Mouse (Mus musculus) heart, embryonic 16.5 days (tissue): ENCODE data around the gene Mad2l2. TPM values are rescaled to one million over a fixed set of nuclear protein-coding genes. Genes with fewer than 3 reads are reported as not detected.

Experiments used
- ATAC-seq: fragments of 200-750 bp; cut with Nextera tagmentation; replicated peaks from 2 replicates; pipeline ENCODE4 v1.8.0; 2017; ENCODE audit warnings: moderate number of reproducible peaks; ENCODE audit not compliant: insufficient read depth, low FRiP score; ENCODE audit errors: extremely low read depth
- H3K27ac ChIP-seq: fragments of 300-500 bp; sonication (generic); 2 replicates; pipeline ENCODE4 v1.5.1; 2014; ENCODE audit warnings: mild to moderate bottlenecking, low read length, control low read depth, moderate library complexity
- H3K27me3 ChIP-seq: fragments of 300-500 bp; sonication (generic); 2 replicates; pipeline ENCODE4 v1.6.1; 2014; ENCODE audit warnings: low read length, mixed read lengths; ENCODE audit not compliant: control insufficient read depth, insufficient read depth
- H3K36me3 ChIP-seq: fragments of 300-500 bp; sonication (generic); 2 replicates; pipeline ENCODE4 v1.6.1; 2014; ENCODE audit not compliant: control insufficient read depth, insufficient read depth
- H3K4me1 ChIP-seq: fragments of 300-500 bp; sonication (generic); 2 replicates; pipeline ENCODE4 v1.6.1; 2014; ENCODE audit warnings: low read length, mixed read lengths; ENCODE audit not compliant: control insufficient read depth, insufficient read depth
- H3K4me2 ChIP-seq: fragments of 300-500 bp; sonication (generic); 2 replicates; pipeline ENCODE4 v1.6.1; 2014; ENCODE audit warnings: low read depth, mild to moderate bottlenecking, control low read depth, low read length
- H3K4me3 ChIP-seq: fragments of 300-500 bp; sonication (generic); 2 replicates; pipeline ENCODE4 v1.5.1; 2014; ENCODE audit warnings: mild to moderate bottlenecking, control low read depth, low read length
- H3K9ac ChIP-seq: fragments of 300-500 bp; sonication (generic); 2 replicates; pipeline ENCODE4 v1.6.1; 2014; ENCODE audit warnings: low read length, control low read depth
- H3K9me3 ChIP-seq: fragments of 300-500 bp; sonication (generic); replicated peaks from 2 replicates; pipeline ENCODE4 v1.6.1; 2016; ENCODE audit warnings: low read length; ENCODE audit not compliant: control insufficient read depth
- WGBS: fragments of 180-500 bp; shearing (Covaris S2); extraction: QIAGEN DNeasy Blood & Tissue Kit; methylation state at CpG from one replicate; pipeline ENCODE4 v1.1.7; 2014; 5-methylcytosine and 5-hydroxymethylcytosine counted together
- polyA plus RNA-seq: library from polyadenylated mRNA; unstranded; fragments of >200 nt; fragmentation: Nextera tagmentation; extraction: Ambion mirVana; gene quantifications from 2 replicates; pipeline ENCODE4 v1.2.1, GENCODE M21; 2015

Gene Mad2l2
- polyA plus RNA-seq, 1 experiment from 2014 or later: 36.0 TPM

DNA sequence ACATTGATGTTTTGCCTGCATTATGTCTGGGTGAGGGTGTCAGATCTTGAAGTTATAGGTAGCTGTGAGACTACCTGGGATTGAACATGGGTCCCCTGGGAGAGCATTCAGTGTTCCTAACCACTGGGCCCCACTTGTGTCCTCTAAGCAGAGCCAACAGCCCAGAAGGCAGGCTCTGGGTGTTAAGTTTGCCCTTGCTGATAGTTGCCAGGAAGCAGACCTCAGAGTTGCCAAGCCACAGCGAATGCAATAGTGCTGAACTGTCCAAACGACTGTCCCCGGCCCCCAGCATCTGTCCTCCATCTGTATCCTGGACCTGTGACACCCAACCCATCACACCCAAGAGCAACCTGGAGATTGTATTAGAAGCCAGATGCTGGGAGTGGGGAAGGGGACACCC, 31.5 kb upstream of the Mad2l2 start:
- H3K4me1 ChIP-seq: peaks cover 4% of the 10 kb centered on the region; the same call in 1 of the 2 replicates
- no peak overlapping the region for H3K4me2 ChIP-seq
- no peak overlapping the region for H3K9ac ChIP-seq
- H3K27ac ChIP-seq: no peak overlapping the region
- H3K27me3 ChIP-seq: 0 out of 2 replicates have a peak, but pooled peaks cover 3% of the 10 kb centered on the region
- ATAC-seq: no peak
- WGBS: 56% methylated on average over 3 of the region's 3 CpGs
- H3K4me3 ChIP-seq: no peak overlapping the region
- H3K9me3 ChIP-seq: no peaks in the 10 kb centered on the region
- no peaks in the 10 kb centered on the region for H3K36me3 ChIP-seq

GRCm38 (mm10) chr4:148101801-148102527, 28.2 kb upstream of the Mad2l2 start:
- Histone ChIP-seq H3K9ac (peak overlapping the region; percentile 62), H3K9me3 (no peaks in the 10 kb centered on the region), H3K36me3 (no peaks in the 10 kb centered on the region), H3K4me1 (peaks cover 4% of the 10 kb centered on the region; the same call in 1 of the 2 replicates), H3K27me3 (peaks cover 4% of the 10 kb centered on the region; the same call in 1 of the 2 replicates), H3K4me2 (peak overlapping the region; percentile 72), H3K4me3 (peak overlapping the region; percentile 38), H3K27ac (no peak overlapping the region)
- ATAC-seq: peak; percentile 73
- 17% methylated on average over 29 of the region's 29 CpGs for WGBS

GRCm38 (mm10) chr4:148104146-148104545, 26.0 kb upstream of the Mad2l2 start:
- Histone ChIP-seq H3K4me1 (peaks cover 4% of the 10 kb centered on the region), H3K9ac (no peak overlapping the region), H3K27me3 (peaks cover 7% of the 10 kb centered on the region), H3K36me3 (no peaks in the 10 kb centered on the region), H3K4me2 (no peak overlapping the region), H3K4me3 (no peak overlapping the region), H3K27ac (no peak overlapping the region), H3K9me3 (no peaks in the 10 kb centered on the region)
- 74% methylated on average over 3 of the region's 3 CpGs for WGBS
- ATAC-seq: no peak

GRCm38 (mm10) chr4:148107621-148108291, 22.4 kb upstream of the Mad2l2 start:
- no peak for ATAC-seq
- H3K4me2 ChIP-seq: no peak overlapping the region

DNA sequence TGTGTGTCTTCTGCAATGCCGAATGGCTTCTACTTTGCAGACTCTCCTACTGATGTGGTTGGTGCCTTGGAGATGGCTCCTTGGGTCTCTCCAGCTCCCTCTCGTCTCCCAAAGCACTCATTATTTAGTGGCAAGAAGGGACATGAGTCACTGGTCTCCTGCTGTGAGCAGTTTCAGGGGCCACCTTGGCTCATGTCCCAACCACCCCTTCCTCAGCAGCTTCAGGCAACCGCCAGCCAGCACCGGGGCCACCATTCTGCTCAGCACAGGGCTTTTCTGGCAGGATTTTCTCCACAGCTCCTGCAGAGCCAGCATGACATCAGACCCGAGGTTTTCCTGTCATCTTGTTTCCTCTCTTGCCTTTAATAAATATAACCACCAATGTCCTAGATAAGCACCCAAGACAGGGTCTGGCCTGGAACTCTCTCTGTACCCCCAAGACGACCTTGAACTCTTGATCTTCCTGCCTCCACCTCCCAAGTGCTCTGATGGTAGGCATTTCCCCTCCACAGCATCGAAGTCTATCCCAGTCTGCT, 21.6 kb upstream of the Mad2l2 start:
- H3K4me2 ChIP-seq: no peak overlapping the region
- H3K4me3 ChIP-seq: no peak overlapping the region
- no peak overlapping the region for H3K9ac ChIP-seq
- no peak overlapping the region for H3K27ac ChIP-seq
- peaks cover 3% of the 10 kb centered on the region for H3K27me3 ChIP-seq
- 39% methylated on average over 7 of the region's 7 CpGs for WGBS
- no peaks in the 10 kb centered on the region; the same call in 1 of the 2 replicates for H3K4me1 ChIP-seq
- no peaks in the 10 kb centered on the region for H3K36me3 ChIP-seq
- H3K9me3 ChIP-seq: no peaks in the 10 kb centered on the region
- ATAC-seq: no peak

More at GRCm38 (mm10) chr4:148107621-148108291, 22.4 kb upstream of the Mad2l2 start:
- H3K27ac ChIP-seq: no peak overlapping the region
- no peak overlapping the region for H3K9ac ChIP-seq
- H3K27me3 ChIP-seq: peaks cover 3% of the 10 kb centered on the region
- H3K36me3 ChIP-seq: no peaks in the 10 kb centered on the region
- WGBS: 43% methylated on average over 22 of the region's 22 CpGs
- no peak overlapping the region for H3K4me3 ChIP-seq
- H3K9me3 ChIP-seq: no peaks in the 10 kb centered on the region
- H3K4me1 ChIP-seq: no peaks in the 10 kb centered on the region; the same call in 1 of the 2 replicates

GRCm38 (mm10) chr4:148109215-148109614, 21.0 kb upstream of the Mad2l2 start:
- H3K9me3 ChIP-seq: no peaks in the 10 kb centered on the region
- H3K4me1 ChIP-seq: no peaks in the 10 kb centered on the region; the same call in 1 of the 2 replicates
- no peak overlapping the region for H3K4me2 ChIP-seq
- WGBS: 50% methylated on average over 5 of the region's 5 CpGs
- no peak for ATAC-seq
- peaks cover 3% of the 10 kb centered on the region for H3K27me3 ChIP-seq
- H3K9ac ChIP-seq: no peak overlapping the region
- H3K4me3 ChIP-seq: no peak overlapping the region
- no peaks in the 10 kb centered on the region for H3K36me3 ChIP-seq
- no peak overlapping the region for H3K27ac ChIP-seq

- H3K36me3 ChIP-seq: no peaks in the 10 kb centered on the region
- ATAC-seq: no peak
Measured at GRCm38 (mm10) chr4:148112519-148112918, 17.7 kb upstream of the Mad2l2 start.

DNA sequence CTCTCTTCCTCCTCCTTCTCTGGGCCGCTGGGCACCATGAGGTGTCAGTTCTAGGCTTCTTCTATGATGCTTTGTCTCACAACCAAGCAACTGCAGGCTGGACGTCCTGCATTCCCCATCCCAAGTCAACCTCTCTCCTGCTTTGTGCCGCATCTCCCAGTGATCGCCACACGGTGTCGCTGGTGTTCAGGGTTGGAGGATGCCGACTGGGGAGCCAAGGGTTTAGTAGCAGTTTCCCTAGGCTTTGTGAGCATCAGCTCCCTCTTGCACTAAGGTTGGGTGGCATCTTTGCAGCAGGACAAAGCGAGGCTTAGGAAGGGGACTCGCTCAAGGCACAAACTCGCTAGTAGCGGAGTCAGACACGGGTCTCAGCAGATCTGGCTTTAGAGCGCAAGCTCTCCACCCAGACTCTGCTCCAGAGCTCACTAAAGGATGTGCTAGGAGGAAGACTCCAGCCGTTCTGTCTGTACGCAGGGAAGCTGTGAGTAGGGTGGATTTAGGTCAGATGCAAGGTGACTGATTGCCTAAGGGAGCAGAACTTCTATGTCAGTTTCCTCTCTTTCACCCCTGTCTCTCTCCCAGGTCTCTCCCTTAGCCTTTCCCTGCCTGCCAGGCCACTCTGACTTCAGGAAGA, 15.3 kb upstream of the Mad2l2 start:
- H3K4me1 ChIP-seq: no peaks in the 10 kb centered on the region; the same call in 1 of the 2 replicates
- no peak overlapping the region for H3K9ac ChIP-seq
- H3K4me3 ChIP-seq: no peak overlapping the region
- 0 out of 2 replicates have a peak, but pooled peaks cover 5% of the 10 kb centered on the region for H3K9me3 ChIP-seq
- 0 out of 2 replicates have a peak, but pooled peaks cover 4% of the 10 kb centered on the region for H3K27me3 ChIP-seq
- ATAC-seq: 0 out of 2 replicates have a peak, but pooled peaks have one; percentile 55
- H3K36me3 ChIP-seq: no peaks in the 10 kb centered on the region
- WGBS: 4% methylated on average over 15 of the region's 15 CpGs
- H3K27ac ChIP-seq: no peak overlapping the region
- peak overlapping the region; percentile 10; the same call in 1 of the 2 replicates for H3K4me2 ChIP-seq

More at GRCm38 (mm10) chr4:148112519-148112918, 17.7 kb upstream of the Mad2l2 start:
- no peak overlapping the region for H3K4me2 ChIP-seq
- H3K9ac ChIP-seq: no peak overlapping the region
- H3K4me3 ChIP-seq: no peak overlapping the region
- no peaks in the 10 kb centered on the region; the same call in 1 of the 2 replicates for H3K4me1 ChIP-seq
- H3K27ac ChIP-seq: no peak overlapping the region
- H3K27me3 ChIP-seq: peaks cover 4% of the 10 kb centered on the region; the same call in 1 of the 2 replicates
- 0 out of 2 replicates have a peak, but pooled peaks cover 5% of the 10 kb centered on the region for H3K9me3 ChIP-seq
- WGBS: 74% methylated on average over 12 of the region's 12 CpGs
